Mouse (Mus musculus): ENCODE results near the gene Gm20388. TPM values are rescaled to one million over a fixed set of nuclear protein-coding genes. Genes with fewer than 3 reads are reported as not detected.

The Gm20388 gene
- polyA plus RNA-seq, 1 experiment from 2014 or later = 4.4 TPM

DNA sequence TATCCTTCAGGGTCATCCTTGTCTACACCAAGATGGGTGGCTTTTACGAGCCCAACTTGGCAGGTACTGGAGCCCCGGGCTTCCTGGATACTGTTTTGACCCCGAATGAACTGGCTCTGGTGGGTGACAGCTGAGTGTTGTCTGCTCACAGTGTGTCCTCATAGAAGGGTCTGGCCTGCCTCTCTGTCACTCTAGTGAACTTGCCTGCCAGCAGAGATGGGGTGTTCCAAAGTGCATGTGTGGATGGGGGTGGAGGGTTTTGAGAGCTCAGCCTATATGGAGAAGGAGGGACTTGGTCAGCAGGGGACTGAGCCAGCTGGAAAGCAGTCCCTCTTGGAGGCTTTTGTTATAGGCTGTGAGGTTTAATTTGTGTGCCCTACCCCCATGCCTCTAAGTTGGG, 291.9 kb downstream of the Gm20388 start:
- 78% methylated on average over 3 of the region's 3 CpGs for WGBS
- Histone ChIP-seq H3K36me3 (no peaks in the 10 kb centered on the region), H3K27ac (no peak overlapping the region), H3K4me3 (replicated peaks) (no peak overlapping the region), H3K4me1 (replicated peaks) (no peaks in the 10 kb centered on the region), H3K9me3 (no peaks in the 10 kb centered on the region; the same call in 1 of the 2 replicates), H3K27me3 (no peaks in the 10 kb centered on the region), H3K9ac (replicated peaks) (no peak overlapping the region), H3K4me2 (replicated peaks) (no peak overlapping the region)
- no peak for ATAC-seq

DNA sequence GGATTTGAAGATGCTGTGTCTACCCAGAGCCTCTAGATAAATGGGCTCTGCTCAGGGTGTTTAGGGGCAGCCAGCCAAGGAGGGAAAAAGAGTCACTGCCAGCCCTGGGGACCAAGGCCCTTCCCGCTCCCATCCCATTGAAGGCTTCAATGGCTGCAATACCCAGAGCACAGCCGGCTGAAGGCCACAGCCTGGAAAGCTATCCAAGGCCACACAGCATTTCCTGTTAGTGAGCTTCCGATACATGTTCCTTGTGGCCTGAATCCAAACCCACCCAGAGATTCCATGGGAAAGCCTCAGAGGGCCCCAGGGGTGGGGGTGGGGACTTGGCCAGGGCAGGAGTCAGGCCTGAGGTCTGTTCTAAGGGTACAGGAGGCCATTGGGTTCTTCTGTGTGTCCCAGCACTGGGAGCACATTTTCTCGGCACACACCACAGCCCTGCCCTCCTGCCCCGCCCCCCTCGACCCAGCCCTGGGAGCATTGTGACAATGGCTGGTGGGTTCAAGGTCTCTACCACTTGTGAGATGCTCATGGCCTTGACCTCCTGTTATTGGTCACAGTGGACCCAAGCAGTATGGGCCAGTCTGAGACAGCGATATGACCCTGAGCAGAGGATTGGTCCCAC, 294.2 kb downstream of the Gm20388 start:
- ATAC-seq = no peak
- Histone ChIP-seq H3K27me3 (no peaks in the 10 kb centered on the region), H3K4me3 (replicated peaks) (no peak overlapping the region), H3K4me1 (replicated peaks) (no peaks in the 10 kb centered on the region), H3K9ac (replicated peaks) (no peak overlapping the region), H3K27ac (no peak overlapping the region), H3K4me2 (replicated peaks) (no peak overlapping the region), H3K36me3 (no peaks in the 10 kb centered on the region), H3K9me3 (no peaks in the 10 kb centered on the region)
- WGBS = 75% methylated on average over 7 of the region's 7 CpGs

DNA sequence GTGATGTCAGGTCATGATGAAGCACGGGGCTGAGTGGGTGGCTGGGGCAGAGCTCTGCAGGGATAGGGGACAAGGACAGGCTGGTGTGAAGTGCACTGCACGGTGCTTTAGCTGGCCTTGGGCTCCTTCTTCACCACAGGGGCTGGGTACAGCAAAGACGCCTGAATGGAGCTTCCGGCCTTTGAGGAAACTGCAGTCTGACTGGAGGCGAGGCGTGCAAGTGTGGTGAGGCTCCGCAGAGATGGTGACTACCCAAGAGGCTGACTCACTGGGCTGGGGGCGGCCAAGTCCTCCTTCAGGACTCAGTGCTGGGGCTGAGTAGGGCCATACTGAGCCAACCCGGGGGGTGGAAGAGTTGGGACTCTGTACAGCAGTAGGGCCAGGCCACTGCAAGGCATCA, 295.3 kb downstream of the Gm20388 start:
- Histone ChIP-seq H3K4me1 (replicated peaks) (peaks cover 8% of the 10 kb centered on the region), H3K27ac (no peak overlapping the region), H3K27me3 (no peaks in the 10 kb centered on the region), H3K4me3 (replicated peaks) (no peak overlapping the region), H3K36me3 (no peaks in the 10 kb centered on the region), H3K9me3 (no peaks in the 10 kb centered on the region), H3K9ac (replicated peaks) (no peak overlapping the region), H3K4me2 (replicated peaks) (no peak overlapping the region)
- 86% methylated on average over 9 of the region's 9 CpGs for WGBS
- ATAC-seq = no peak

DNA sequence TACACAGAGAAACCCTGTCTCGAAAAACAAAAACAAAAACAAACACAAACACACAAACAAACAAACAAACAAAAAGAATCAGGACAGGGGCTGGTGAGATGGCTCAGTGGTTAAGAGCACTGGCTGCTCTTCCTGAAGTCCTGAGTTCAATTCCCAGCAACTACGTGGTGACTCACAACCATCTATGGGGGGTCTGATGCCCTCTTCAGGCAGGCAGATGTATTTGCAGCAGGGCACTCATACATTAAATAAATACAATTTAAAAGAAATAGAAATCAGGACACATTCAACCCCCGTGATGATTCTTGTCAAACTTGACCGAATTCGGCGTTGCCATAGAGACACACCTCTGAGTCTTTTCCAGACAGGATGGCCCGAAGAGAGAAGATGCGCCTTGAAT, 296.7 kb downstream of the Gm20388 start:
- 90% methylated on average over 8 of the region's 8 CpGs for WGBS
- H3K27me3 ChIP-seq = no peaks in the 10 kb centered on the region
- no peak overlapping the region for H3K9ac ChIP-seq (replicated peaks)
- H3K4me2 ChIP-seq (replicated peaks) = no peak overlapping the region
- H3K9me3 ChIP-seq = no peaks in the 10 kb centered on the region
- no peak overlapping the region for H3K4me3 ChIP-seq (replicated peaks)
- peaks cover 17% of the 10 kb centered on the region for H3K4me1 ChIP-seq (replicated peaks)
- no peaks in the 10 kb centered on the region for H3K36me3 ChIP-seq
- no peak for ATAC-seq
- no peak overlapping the region for H3K27ac ChIP-seq

DNA sequence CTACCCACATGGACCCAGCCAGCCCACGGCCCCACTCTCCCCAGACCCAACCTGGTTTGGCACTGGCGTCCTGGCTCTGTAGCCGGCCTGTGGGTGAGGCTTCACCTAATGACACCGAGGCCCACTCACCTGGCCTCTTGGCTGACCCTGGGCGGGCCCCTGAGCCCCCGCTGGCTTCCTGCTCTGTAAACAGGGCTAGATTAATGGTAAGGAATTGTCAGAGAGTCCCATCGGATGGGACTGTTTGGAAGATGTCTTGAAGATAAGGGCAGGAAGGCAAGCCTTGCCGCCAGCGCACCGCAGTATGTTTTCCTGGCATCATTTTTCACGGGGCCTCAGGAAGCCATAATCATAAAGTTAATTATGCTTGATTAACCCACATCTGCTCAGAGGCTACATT, 297.5 kb downstream of the Gm20388 start:
- WGBS = 82% methylated on average over 11 of the region's 11 CpGs
- Histone ChIP-seq H3K36me3 (no peaks in the 10 kb centered on the region), H3K4me3 (replicated peaks) (no peak overlapping the region), H3K27ac (no peak overlapping the region), H3K4me1 (replicated peaks) (peaks cover 17% of the 10 kb centered on the region), H3K4me2 (replicated peaks) (no peak overlapping the region), H3K27me3 (no peaks in the 10 kb centered on the region), H3K9me3 (no peaks in the 10 kb centered on the region), H3K9ac (replicated peaks) (no peak overlapping the region)
- ATAC-seq = no peak

DNA sequence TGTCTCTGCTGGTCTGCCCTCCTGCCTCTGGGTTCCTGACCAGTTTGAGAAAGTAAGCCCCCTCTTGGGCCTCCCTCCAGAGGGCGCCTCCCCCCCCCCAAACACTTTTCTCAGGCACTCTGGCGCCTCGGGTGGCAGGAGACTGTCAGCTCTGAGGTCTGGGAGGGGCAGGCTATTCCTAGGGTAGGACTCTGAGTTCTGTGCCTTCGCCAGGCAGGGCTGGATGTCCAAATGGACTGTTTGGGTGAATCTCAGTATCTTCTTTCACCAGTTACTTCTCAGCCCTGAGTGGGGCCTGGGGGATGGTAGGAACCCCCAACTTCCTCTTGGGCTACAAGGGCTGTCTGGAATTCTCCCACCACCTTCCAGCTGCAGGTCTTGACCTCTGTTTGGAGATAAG, 300.7 kb downstream of the Gm20388 start:
- H3K9ac ChIP-seq (replicated peaks) = no peak overlapping the region

DNA sequence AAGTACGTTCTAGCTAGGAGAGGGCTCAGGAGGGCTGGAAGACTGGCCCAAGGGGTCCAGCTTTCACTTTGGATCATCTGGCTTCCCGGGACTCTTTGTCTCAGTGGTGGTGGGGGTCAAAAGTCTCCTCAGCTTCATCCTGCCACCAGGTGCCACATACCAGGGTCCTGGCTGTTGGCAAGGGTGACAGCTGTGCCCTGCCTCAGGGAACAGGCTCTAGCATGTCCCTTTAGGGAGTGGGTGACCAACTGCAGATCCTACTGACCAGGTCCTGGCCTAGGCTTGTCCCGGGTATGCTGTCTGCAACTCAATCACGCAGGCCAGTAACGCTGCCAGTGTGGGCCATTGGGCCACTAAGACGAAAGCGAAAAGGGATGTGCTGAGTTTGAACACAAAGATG, 302.0 kb downstream of the Gm20388 start:
- Histone ChIP-seq H3K36me3 (no peaks in the 10 kb centered on the region), H3K4me3 (replicated peaks) (no peak overlapping the region), H3K9ac (replicated peaks) (no peak overlapping the region), H3K27me3 (no peaks in the 10 kb centered on the region), H3K4me2 (replicated peaks) (no peak overlapping the region), H3K9me3 (no peaks in the 10 kb centered on the region), H3K27ac (no peak overlapping the region), H3K4me1 (replicated peaks) (peaks cover 47% of the 10 kb centered on the region)
- WGBS = 87% methylated on average over 7 of the region's 7 CpGs
- ATAC-seq = no peak

More for the DNA sequence above, 300.7 kb downstream of the Gm20388 start:
- Histone ChIP-seq H3K27me3 (no peaks in the 10 kb centered on the region), H3K4me2 (replicated peaks) (no peak overlapping the region), H3K36me3 (no peaks in the 10 kb centered on the region), H3K9me3 (no peaks in the 10 kb centered on the region), H3K27ac (no peak overlapping the region), H3K4me3 (replicated peaks) (no peak overlapping the region), H3K4me1 (replicated peaks) (peaks cover 35% of the 10 kb centered on the region)
- no peak; the same call in 1 of the 2 replicates for ATAC-seq
- 16% methylated on average over 4 of the region's 4 CpGs for WGBS

DNA sequence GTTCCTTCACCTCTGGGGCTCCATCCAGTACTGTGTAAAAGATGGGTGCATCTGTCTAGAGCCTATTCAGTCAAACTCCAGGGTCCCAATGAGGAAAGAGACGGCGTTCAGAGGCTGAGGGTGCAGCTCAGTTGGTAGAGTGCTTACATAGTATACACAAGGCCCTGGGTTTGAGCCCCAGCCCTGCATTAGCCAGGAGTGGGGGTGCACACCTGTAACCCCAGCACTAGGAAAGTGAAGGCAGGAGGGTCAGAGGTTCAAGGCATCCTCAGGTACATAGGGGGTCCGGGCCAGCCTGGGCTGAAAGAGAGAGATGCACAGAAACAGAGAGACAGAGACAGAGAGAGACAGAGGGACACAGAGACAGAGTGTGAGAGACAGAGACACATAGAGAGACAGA, 302.6 kb downstream of the Gm20388 start:
- Histone ChIP-seq H3K27me3 (no peaks in the 10 kb centered on the region), H3K4me2 (replicated peaks) (no peak overlapping the region)
- 95% methylated on average over 3 of the region's 3 CpGs for WGBS

DNA sequence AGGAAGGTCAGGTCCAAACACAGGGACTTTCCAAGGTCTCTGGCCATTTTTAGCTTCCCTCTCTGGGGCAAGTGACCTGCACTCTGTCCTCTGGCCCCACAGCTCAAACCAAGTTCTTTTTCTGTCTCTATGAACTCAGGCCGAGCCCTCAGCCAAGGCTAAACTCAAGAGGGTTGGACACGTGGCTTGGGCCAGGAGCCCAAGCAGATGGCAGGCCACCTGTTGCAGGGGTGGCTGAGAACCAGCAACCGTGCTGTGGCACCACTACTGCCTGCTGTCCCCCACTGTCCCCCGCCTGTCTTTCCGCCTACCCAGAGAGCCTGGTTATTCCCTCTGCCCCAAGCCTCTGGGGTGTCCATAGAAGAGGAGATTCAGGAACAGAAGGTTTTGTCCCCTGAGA, 303.3 kb downstream of the Gm20388 start:
- Histone ChIP-seq H3K4me3 (replicated peaks) (no peak overlapping the region), H3K27ac (no peak overlapping the region), H3K9me3 (no peaks in the 10 kb centered on the region), H3K9ac (replicated peaks) (no peak overlapping the region), H3K4me1 (replicated peaks) (peaks cover 52% of the 10 kb centered on the region), H3K4me2 (replicated peaks) (no peak overlapping the region), H3K36me3 (no peaks in the 10 kb centered on the region), H3K27me3 (no peaks in the 10 kb centered on the region)
- no peak for ATAC-seq
- WGBS = 64% methylated on average over 5 of the region's 5 CpGs

More for the DNA sequence above, 302.6 kb downstream of the Gm20388 start:
- no peak overlapping the region for H3K27ac ChIP-seq
- no peak overlapping the region for H3K9ac ChIP-seq (replicated peaks)
- H3K36me3 ChIP-seq = no peaks in the 10 kb centered on the region
- peaks cover 52% of the 10 kb centered on the region for H3K4me1 ChIP-seq (replicated peaks)
- H3K9me3 ChIP-seq = no peaks in the 10 kb centered on the region
- no peak for ATAC-seq
- H3K4me3 ChIP-seq (replicated peaks) = no peak overlapping the region

DNA sequence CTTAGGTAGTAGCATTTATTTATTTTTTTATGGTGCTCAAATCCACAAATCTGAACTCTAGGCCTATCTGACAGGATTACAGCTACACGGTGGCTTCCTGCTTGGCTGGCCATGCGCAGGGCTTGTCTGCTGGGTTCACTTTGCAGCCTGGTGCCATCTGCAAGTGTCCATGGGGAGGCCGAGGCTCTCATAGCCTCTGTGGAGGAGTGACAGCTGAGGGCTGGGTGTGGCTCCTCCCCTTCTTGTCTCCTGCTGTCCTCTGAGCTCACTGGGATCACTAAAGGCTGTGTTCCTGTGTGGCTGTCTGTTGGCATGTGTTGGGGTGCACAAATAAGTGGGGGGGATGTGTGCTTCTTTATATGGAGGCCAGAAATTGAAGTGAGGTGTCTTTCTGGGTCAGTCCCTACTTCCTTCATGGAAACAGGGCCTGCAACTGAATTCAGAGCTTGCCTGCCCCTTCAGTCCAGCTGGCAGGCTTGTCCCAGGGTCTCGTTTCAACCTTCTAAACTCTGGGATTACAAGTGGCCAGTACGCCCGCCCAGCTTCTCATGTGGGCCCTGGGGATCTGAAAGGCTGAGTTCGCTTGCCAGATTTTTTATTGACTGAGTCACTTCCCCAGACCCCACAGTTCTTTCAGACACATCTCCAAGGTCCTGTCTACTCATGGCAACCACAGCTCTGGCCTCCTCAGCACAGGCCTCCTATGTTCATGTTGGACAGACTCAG, 304.9 kb downstream of the Gm20388 start:
- Histone ChIP-seq H3K9me3 (no peaks in the 10 kb centered on the region), H3K4me3 (replicated peaks) (no peak overlapping the region), H3K36me3 (no peaks in the 10 kb centered on the region), H3K27me3 (no peaks in the 10 kb centered on the region), H3K4me1 (replicated peaks) (peaks cover 47% of the 10 kb centered on the region), H3K4me2 (replicated peaks) (no peak overlapping the region), H3K27ac (peak overlapping the region; percentile 21; the same call in 1 of the 2 replicates), H3K9ac (replicated peaks) (no peak overlapping the region)
- ATAC-seq = no peak
- WGBS = 32% methylated on average over 7 of the region's 7 CpGs

DNA sequence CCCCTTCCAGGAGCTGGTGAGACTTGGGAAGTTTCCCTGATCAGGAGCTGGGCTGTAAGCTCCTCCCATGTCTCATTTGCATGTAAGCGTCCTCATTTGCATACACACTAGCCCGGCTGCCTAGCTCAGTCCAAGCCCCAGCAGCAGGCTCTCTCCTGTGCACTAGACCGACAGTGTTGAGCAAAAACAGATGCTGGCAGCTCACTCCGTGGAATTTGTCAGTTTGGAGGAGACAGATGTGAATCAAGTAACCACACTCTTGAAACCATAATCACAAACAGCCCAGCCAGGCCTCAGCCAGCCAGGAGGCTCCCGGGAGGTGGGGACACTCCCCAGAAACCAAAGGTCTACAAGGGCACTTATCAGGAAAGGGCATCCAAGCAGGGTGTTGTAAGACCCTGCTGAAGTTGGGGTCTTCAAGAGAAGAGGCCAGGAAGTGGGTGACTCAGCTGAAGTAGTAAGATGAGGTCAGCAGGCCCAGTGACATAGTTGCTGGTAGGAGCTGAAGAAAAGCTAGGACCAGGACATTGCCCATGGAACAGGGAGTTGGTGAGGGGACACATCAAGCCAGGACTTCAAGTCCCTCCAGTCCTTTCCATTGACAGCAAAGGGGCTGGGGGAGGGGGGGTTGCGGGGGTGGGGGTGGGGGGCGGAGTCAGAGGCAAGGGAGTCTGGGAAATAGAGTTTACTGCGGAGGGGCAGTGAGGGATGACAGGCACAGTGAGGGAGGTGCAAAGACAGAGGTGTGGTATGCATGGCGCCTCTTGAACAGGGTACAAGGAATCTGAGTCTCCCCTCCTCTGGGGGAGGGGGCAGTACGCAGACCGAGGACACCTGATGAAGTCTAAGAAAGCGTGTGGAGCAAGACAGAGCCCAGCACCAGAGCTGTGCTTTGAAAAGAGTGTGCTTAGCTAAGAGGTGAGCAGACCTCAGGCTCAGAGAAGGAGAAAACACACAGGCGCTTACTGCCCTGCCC, 306.5 kb downstream of the Gm20388 start:
- H3K4me2 ChIP-seq (replicated peaks) = no peak overlapping the region
- no peak overlapping the region for H3K4me3 ChIP-seq (replicated peaks)
- ATAC-seq = peak; percentile 78
- peaks cover 37% of the 10 kb centered on the region for H3K4me1 ChIP-seq (replicated peaks)
- 0 out of 2 replicates have a peak overlapping the region, but pooled peaks have one; percentile 26 for H3K9ac ChIP-seq (replicated peaks)
- H3K36me3 ChIP-seq = no peaks in the 10 kb centered on the region
- peak overlapping the region; percentile 31 for H3K27ac ChIP-seq
- WGBS = 19% methylated on average over 13 of the region's 13 CpGs
- no peaks in the 10 kb centered on the region for H3K27me3 ChIP-seq
- H3K9me3 ChIP-seq = no peaks in the 10 kb centered on the region

DNA sequence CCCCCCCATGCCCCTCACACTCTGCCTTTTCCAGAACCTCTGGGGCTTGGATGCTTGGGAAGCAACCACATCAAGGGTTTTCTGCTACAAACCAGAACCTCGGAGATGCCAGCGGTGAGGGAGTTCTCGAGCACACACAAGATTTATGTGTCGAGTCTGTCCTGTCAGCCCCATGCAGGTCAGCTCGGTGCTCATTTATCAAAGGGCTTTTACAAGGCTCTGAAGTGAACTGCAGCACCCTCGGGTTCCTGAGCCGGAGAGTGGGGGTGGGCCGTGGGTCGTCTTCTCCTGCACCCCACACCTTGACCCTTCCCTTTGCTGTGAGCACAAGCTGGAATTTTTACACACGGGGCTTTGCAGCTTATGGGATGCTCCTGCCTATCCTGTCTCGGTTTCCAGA, 311.9 kb downstream of the Gm20388 start:
- Histone ChIP-seq H3K9me3 (no peaks in the 10 kb centered on the region), H3K27ac (no peak overlapping the region), H3K4me1 (replicated peaks) (peaks cover 51% of the 10 kb centered on the region), H3K4me2 (replicated peaks) (no peak overlapping the region), H3K4me3 (replicated peaks) (no peak overlapping the region), H3K27me3 (0 out of 2 replicates have a peak, but pooled peaks cover 6% of the 10 kb centered on the region), H3K9ac (replicated peaks) (0 out of 2 replicates have a peak overlapping the region, but pooled peaks have one; percentile 7), H3K36me3 (no peaks in the 10 kb centered on the region)
- ATAC-seq = no peak
- 64% methylated on average over 11 of the region's 11 CpGs for WGBS

Measured in midbrain, embryonic 13.5 days (tissue).